Mouse (Mus musculus) retina, postnatal 7 days (tissue): ENCODE data around the gene Dis3l2.

Experiments
- DNase-seq: peaks from one replicate; pipeline ENCODE4 v3.0.0-alpha.2; 2012; ENCODE audit warnings: low read depth, low spot score

The Dis3l2 gene

GRCm38 (mm10) chr1:86916355-86916984 is 212.9 kb downstream of the Dis3l2 start:
- no peak for DNase-seq

GRCm38 (mm10) chr1:86925776-86926175 is 222.2 kb downstream of the Dis3l2 start:
- no peak for DNase-seq

GRCm38 (mm10) chr1:86931606-86932379 is 228.2 kb downstream of the Dis3l2 start:
- DNase-seq = no peak

- DNase-seq = no peak
These were observed 229.2 kb downstream of the Dis3l2 start for GRCm38 (mm10) chr1:86932810-86933209.

GRCm38 (mm10) chr1:86933656-86934055 is 230.0 kb downstream of the Dis3l2 start:
- DNase-seq = no peak

GRCm38 (mm10) chr1:86951501-86952205 is 248.0 kb downstream of the Dis3l2 start:
- no peak for DNase-seq

- no peak for DNase-seq
These were observed 252.2 kb downstream of the Dis3l2 start for GRCm38 (mm10) chr1:86955801-86956200.

GRCm38 (mm10) chr1:86968261-86968964 is 264.8 kb downstream of the Dis3l2 start:
- DNase-seq = no peak

GRCm38 (mm10) chr1:86969173-86969725 is 265.6 kb downstream of the Dis3l2 start:
- no peak for DNase-seq

GRCm38 (mm10) chr1:86972693-86973092 is 269.1 kb downstream of the Dis3l2 start:
- DNase-seq = no peak

- no peak for DNase-seq
These were observed 273.4 kb downstream of the Dis3l2 start for GRCm38 (mm10) chr1:86977018-86977417.

GRCm38 (mm10) chr1:86986372-86986771 is 282.8 kb downstream of the Dis3l2 start:
- DNase-seq = no peak

- DNase-seq = no peak
These were observed 289.2 kb downstream of the Dis3l2 start for GRCm38 (mm10) chr1:86992849-86993248.

- DNase-seq = no peak
These were observed 290.4 kb downstream of the Dis3l2 start for GRCm38 (mm10) chr1:86994023-86994422.

- no peak for DNase-seq
These were observed 294.4 kb downstream of the Dis3l2 start for GRCm38 (mm10) chr1:86998051-86998450.

GRCm38 (mm10) chr1:87001365-87001764 is 297.8 kb downstream of the Dis3l2 start:
- DNase-seq = no peak

GRCm38 (mm10) chr1:87002545-87003168 is 299.0 kb downstream of the Dis3l2 start:
- DNase-seq = no peak

GRCm38 (mm10) chr1:87003169-87003552 is 299.6 kb downstream of the Dis3l2 start:
- DNase-seq = no peak

- DNase-seq = no peak
These were observed 302.8 kb downstream of the Dis3l2 start for GRCm38 (mm10) chr1:87006425-87006824.

GRCm38 (mm10) chr1:87008211-87008610 is 304.6 kb downstream of the Dis3l2 start:
- DNase-seq = no peak

GRCm38 (mm10) chr1:87009156-87009555 is 305.5 kb downstream of the Dis3l2 start:
- no peak for DNase-seq
